Mouse (Mus musculus): ENCODE results near the gene Alcam. TPM values are rescaled to one million over a fixed set of nuclear protein-coding genes. Genes with fewer than 3 reads are reported as not detected.
A peak's percentile ranks its signal among the peaks of the same experiment; 100 is the strongest.

Alcam gene
- total and polyA plus RNA-seq, 2 experiments from 2014 or later, result 40.3 to 154 TPM

DNA sequence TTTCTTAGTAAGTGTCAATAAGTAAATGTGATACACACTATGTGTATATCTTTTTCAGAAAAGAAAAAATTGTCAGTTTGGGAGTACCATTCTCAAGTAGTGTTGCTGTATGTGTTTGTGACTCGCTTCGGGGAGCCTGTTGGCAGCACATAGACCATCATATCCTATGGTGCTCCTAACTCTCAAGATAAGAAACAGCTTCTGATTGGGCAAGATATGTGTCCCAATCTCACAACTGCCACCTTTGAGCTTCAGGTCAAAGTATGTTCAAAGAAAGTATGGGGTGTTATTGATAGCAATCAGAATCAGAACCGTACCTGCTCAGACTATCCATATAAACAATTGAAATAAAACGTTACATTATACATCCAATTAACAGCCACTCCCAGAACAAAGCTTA is 202.9 kb downstream of the Alcam start:
- H3K36me3 ChIP-seq (ENCODE audit: insufficient read depth, low read length), result no peaks in the 10 kb centered on the region
- no peak overlapping the region for H3K27ac ChIP-seq (ENCODE audit: low read depth, low read length)
- no peaks in the 10 kb centered on the region for H3K27me3 ChIP-seq (ENCODE audit: insufficient read depth, low read length)
- H3K4me1 ChIP-seq (ENCODE audit: insufficient read depth, low read length), result no peaks in the 10 kb centered on the region
- no peak for TF ChIP-seq CTCF (IDR thresholded peaks at IDR 0.05)
- no peaks in the 10 kb centered on the region for H3K9me3 ChIP-seq (ENCODE audit: low read length)
- ATAC-seq (ENCODE audit: low FRiP score), result no peak
- 91% methylated on average over 4 of the region's 4 CpGs for WGBS
- DNase-seq (ENCODE audit: low spot score), result no peak
- H3K4me3 ChIP-seq (ENCODE audit: low read depth, low read length), result no peak overlapping the region
- H3K9ac ChIP-seq (replicated peaks; ENCODE audit: low read length, poor library complexity, severe bottlenecking), result no peak overlapping the region
- no peak overlapping the region for H3K4me2 ChIP-seq (ENCODE audit: low read depth, low read length, poor library complexity, severe bottlenecking)

DNA sequence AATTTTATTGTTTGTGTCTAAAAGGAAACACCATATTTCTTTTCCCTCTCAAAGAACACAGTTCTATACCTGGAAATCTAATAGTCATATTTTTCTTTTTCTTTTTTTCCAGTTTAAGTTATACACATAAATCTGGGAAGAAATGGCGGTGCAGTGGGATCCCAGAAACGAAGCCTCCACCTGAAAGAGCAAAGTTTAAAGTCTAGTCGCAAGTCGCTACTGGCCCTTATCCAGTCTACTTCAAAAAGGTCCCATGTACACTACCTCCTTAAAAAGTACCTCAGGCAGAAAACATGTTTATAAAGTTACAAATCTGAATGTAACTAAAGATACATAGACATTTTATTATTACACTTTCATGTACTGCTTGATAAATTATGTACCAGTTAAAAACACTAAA is 203.7 kb downstream of the Alcam start:
- DNase-seq (ENCODE audit: low spot score), result no peak
- no peak overlapping the region for H3K4me2 ChIP-seq (ENCODE audit: low read depth, low read length, poor library complexity, severe bottlenecking)
- WGBS, result 92% methylated on average over 4 of the region's 4 CpGs

DNA sequence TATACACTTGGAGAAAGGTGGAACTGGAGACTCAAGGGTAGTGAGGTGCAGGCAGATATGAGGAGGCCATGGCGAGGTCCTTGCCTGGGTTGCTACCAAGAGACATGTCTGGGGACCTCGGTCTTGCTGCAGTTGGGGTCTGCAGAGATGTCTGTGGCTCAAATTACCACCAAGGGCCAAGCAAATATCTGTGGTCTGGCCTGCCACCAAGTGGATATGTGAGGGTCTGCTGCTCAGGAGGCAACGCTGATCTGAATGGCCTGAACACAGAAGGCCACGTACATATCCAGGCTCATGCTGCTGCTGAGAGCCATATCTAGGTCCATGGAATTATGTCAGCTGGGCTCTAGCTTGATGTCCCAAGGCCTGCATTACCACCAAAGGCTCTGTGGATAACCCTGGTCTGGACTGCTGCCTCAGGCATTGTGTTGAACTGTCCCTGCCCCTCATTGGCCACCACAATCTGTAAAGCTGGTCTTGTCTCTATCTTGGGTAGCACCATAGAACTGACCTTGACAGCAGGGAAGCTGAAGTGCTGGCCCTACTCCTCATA is 210.4 kb downstream of the Alcam start:
- DNase-seq (ENCODE audit: low spot score) (no peak), ATAC-seq (ENCODE audit: low FRiP score) (peak; percentile 23; the same call in 1 of the 2 replicates)
- WGBS, result 89% methylated on average over 4 of the region's 4 CpGs

More for the DNA sequence above, 203.7 kb downstream of the Alcam start:
- no peak for ATAC-seq (ENCODE audit: low FRiP score)
- H3K9ac ChIP-seq (replicated peaks; ENCODE audit: low read length, poor library complexity, severe bottlenecking), result no peak overlapping the region
- no peak overlapping the region for H3K4me3 ChIP-seq (ENCODE audit: low read depth, low read length)
- H3K4me1 ChIP-seq (ENCODE audit: insufficient read depth, low read length), result no peaks in the 10 kb centered on the region
- H3K27ac ChIP-seq (ENCODE audit: low read depth, low read length), result no peak overlapping the region
- H3K27me3 ChIP-seq (ENCODE audit: insufficient read depth, low read length), result no peaks in the 10 kb centered on the region
- H3K9me3 ChIP-seq (ENCODE audit: low read length), result no peaks in the 10 kb centered on the region
- no peaks in the 10 kb centered on the region for H3K36me3 ChIP-seq (ENCODE audit: insufficient read depth, low read length)
- TF ChIP-seq CTCF (IDR thresholded peaks at IDR 0.05), result no peak

DNA sequence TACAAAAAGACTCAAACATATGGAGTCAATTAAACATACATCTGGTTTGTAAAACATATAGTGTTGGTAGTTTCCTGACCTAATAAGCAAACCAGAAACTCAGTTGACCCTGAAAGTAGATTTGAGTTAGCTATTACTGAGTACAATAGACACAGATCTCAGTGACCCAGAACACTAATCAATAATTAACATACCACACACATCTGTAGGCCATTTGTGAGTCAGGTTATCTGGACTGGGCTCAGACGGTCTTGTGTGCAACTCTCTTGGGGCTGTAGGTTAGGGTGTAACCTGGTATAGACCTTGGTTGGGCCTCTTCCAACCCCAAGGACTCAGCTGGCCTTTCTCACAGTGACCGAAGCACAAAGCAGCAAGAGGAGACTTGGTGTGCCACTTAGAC is 211.7 kb downstream of the Alcam start:
- Histone ChIP-seq H3K36me3 (ENCODE audit: insufficient read depth, low read length) (no peaks in the 10 kb centered on the region), H3K4me1 (ENCODE audit: insufficient read depth, low read length) (no peaks in the 10 kb centered on the region), H3K4me2 (ENCODE audit: low read depth, low read length, poor library complexity, severe bottlenecking) (no peak overlapping the region), H3K4me3 (ENCODE audit: low read depth, low read length) (no peak overlapping the region), H3K27ac (ENCODE audit: low read depth, low read length) (no peak overlapping the region), H3K27me3 (ENCODE audit: insufficient read depth, low read length) (no peaks in the 10 kb centered on the region), H3K9me3 (ENCODE audit: low read length) (no peaks in the 10 kb centered on the region), H3K9ac (replicated peaks; ENCODE audit: low read length, poor library complexity, severe bottlenecking) (no peak overlapping the region)
- TF ChIP-seq CTCF (IDR thresholded peaks at IDR 0.05), result no peak
- WGBS, result 84% methylated on average over 2 of the region's 2 CpGs
- DNase-seq (ENCODE audit: low spot score) (no peak), ATAC-seq (ENCODE audit: low FRiP score) (no peak)

More for the DNA sequence above, 210.4 kb downstream of the Alcam start:
- Histone ChIP-seq H3K4me3 (ENCODE audit: low read depth, low read length) (no peak overlapping the region), H3K4me2 (ENCODE audit: low read depth, low read length, poor library complexity, severe bottlenecking) (no peak overlapping the region), H3K9me3 (ENCODE audit: low read length) (no peaks in the 10 kb centered on the region), H3K9ac (replicated peaks; ENCODE audit: low read length, poor library complexity, severe bottlenecking) (no peak overlapping the region), H3K36me3 (ENCODE audit: insufficient read depth, low read length) (no peaks in the 10 kb centered on the region), H3K27ac (ENCODE audit: low read depth, low read length) (no peak overlapping the region), H3K27me3 (ENCODE audit: insufficient read depth, low read length) (no peaks in the 10 kb centered on the region), H3K4me1 (ENCODE audit: insufficient read depth, low read length) (no peaks in the 10 kb centered on the region)
- TF ChIP-seq CTCF (IDR thresholded peaks at IDR 0.05), result peak; percentile 27; the same call in 1 of the 2 replicates

DNA sequence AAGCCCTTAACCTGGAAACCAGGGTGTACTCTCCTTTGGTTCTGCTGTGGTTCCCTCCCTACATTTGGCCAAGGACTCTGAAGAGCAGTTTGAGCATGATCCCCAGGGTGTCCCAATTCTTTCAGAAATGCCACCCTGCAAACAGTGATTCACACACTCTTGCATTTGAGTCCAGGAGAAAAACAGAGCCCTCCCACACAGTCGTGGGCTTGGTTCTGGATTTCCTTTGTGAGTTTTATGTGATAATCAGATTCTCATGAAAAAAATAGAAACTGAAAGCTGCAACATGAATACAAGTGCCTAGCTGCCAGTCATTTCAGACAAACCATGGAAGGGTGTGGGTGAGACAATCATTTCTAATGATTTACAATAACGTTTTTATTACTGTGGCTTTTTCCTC is 223.9 kb downstream of the Alcam start:
- H3K36me3 ChIP-seq (ENCODE audit: insufficient read depth, low read length), result no peaks in the 10 kb centered on the region
- no peak overlapping the region for H3K9ac ChIP-seq (replicated peaks; ENCODE audit: low read length, poor library complexity, severe bottlenecking)
- no peak for DNase-seq (ENCODE audit: low spot score)
- no peak overlapping the region for H3K4me2 ChIP-seq (ENCODE audit: low read depth, low read length, poor library complexity, severe bottlenecking)
- H3K9me3 ChIP-seq (ENCODE audit: low read length), result no peaks in the 10 kb centered on the region
- no peaks in the 10 kb centered on the region for H3K4me1 ChIP-seq (ENCODE audit: insufficient read depth, low read length)
- 63% methylated on average over 2 of the region's 2 CpGs for WGBS
- no peak for TF ChIP-seq CTCF (IDR thresholded peaks at IDR 0.05)
- ATAC-seq (ENCODE audit: low FRiP score), result no peak
- H3K27ac ChIP-seq (ENCODE audit: low read depth, low read length), result no peak overlapping the region
- no peak overlapping the region for H3K4me3 ChIP-seq (ENCODE audit: low read depth, low read length)
- H3K27me3 ChIP-seq (ENCODE audit: insufficient read depth, low read length), result no peaks in the 10 kb centered on the region

DNA sequence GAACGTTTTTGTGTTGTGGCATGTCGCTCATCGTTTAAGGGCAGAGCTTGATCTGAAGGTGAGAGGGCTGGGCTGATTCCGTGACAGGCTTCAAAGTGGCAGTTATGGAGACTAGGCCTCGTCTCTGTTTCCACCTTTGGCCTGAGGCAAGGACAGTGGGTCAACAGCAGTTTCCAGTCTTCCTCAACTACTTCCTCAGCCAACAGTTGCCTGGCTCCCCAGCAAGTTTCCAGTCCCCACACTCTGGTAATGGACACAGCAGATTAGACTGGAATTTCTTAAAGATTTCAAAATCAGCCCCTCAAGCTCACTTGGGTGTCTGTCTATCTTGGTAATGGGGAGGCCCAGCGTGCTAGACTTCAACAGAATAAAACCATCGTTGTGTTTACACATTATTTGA is 224.4 kb downstream of the Alcam start:
- Histone ChIP-seq H3K4me2 (ENCODE audit: low read depth, low read length, poor library complexity, severe bottlenecking) (no peak overlapping the region), H3K27me3 (ENCODE audit: insufficient read depth, low read length) (no peaks in the 10 kb centered on the region), H3K9me3 (ENCODE audit: low read length) (no peaks in the 10 kb centered on the region), H3K4me1 (ENCODE audit: insufficient read depth, low read length) (no peaks in the 10 kb centered on the region), H3K27ac (ENCODE audit: low read depth, low read length) (no peak overlapping the region), H3K9ac (replicated peaks; ENCODE audit: low read length, poor library complexity, severe bottlenecking) (no peak overlapping the region), H3K36me3 (ENCODE audit: insufficient read depth, low read length) (no peaks in the 10 kb centered on the region), H3K4me3 (ENCODE audit: low read depth, low read length) (no peak overlapping the region)
- WGBS, result 72% methylated on average over 7 of the region's 7 CpGs
- DNase-seq (ENCODE audit: low spot score) (no peak), ATAC-seq (ENCODE audit: low FRiP score) (no peak)
- TF ChIP-seq CTCF (IDR thresholded peaks at IDR 0.05), result no peak
